Mouse (Mus musculus): ENCODE results near the gene Arid2. TPM values are rescaled to one million over a fixed set of nuclear protein-coding genes. Genes with fewer than 3 reads are reported as not detected.

Gene Arid2
- polyA plus RNA-seq, 1 experiment from 2014 or later: 14.1 TPM

- H3K9ac ChIP-seq: no peak overlapping the region
- H3K4me3 ChIP-seq: no peak overlapping the region
- WGBS: 81% methylated on average over 11 of the region's 11 CpGs
- H3K27ac ChIP-seq (replicated peaks): no peak overlapping the region
- no peak overlapping the region for H3K4me2 ChIP-seq
- H3K4me1 ChIP-seq: peaks cover 10% of the 10 kb centered on the region
- peaks cover 74% of the 10 kb centered on the region for H3K36me3 ChIP-seq
- no peaks in the 10 kb centered on the region for H3K9me3 ChIP-seq
- H3K27me3 ChIP-seq (replicated peaks): no peaks in the 10 kb centered on the region
- ATAC-seq (ENCODE audit: extremely low read depth, insufficient number of reproducible peaks, low FRiP score, low TSS enrichment): no peak
Measured at GRCm38 (mm10) chr15:96382223-96382622, 94.9 kb downstream of the Arid2 start.

- H3K9ac ChIP-seq: no peak overlapping the region
- no peak overlapping the region for H3K4me3 ChIP-seq
- no peak overlapping the region for H3K4me2 ChIP-seq
- no peaks in the 10 kb centered on the region for H3K27me3 ChIP-seq (replicated peaks)
- peaks cover 61% of the 10 kb centered on the region for H3K36me3 ChIP-seq
- peak overlapping the region; percentile 32 for H3K27ac ChIP-seq (replicated peaks)
- no peaks in the 10 kb centered on the region for H3K9me3 ChIP-seq
- peaks cover 25% of the 10 kb centered on the region for H3K4me1 ChIP-seq
- 84% methylated on average over 1 of the region's 1 CpGs for WGBS
- no peak for ATAC-seq (ENCODE audit: extremely low read depth, insufficient number of reproducible peaks, low FRiP score, low TSS enrichment)
Measured at GRCm38 (mm10) chr15:96388565-96388964, 101.2 kb downstream of the Arid2 start.

- H3K36me3 ChIP-seq: peaks cover 82% of the 10 kb centered on the region
- peaks cover 16% of the 10 kb centered on the region for H3K4me1 ChIP-seq
- no peaks in the 10 kb centered on the region for H3K9me3 ChIP-seq
- H3K4me2 ChIP-seq: no peak overlapping the region
- no peak overlapping the region for H3K9ac ChIP-seq
- no peaks in the 10 kb centered on the region for H3K27me3 ChIP-seq (replicated peaks)
- ATAC-seq (ENCODE audit: extremely low read depth, insufficient number of reproducible peaks, low FRiP score, low TSS enrichment): no peak
- no peak overlapping the region for H3K4me3 ChIP-seq
- no peak overlapping the region for H3K27ac ChIP-seq (replicated peaks)
- 93% methylated on average over 3 of the region's 3 CpGs for WGBS
Measured at GRCm38 (mm10) chr15:96392878-96393277, 105.6 kb downstream of the Arid2 start.

- no peaks in the 10 kb centered on the region for H3K27me3 ChIP-seq (replicated peaks)
- no peaks in the 10 kb centered on the region for H3K9me3 ChIP-seq
- no peaks in the 10 kb centered on the region for H3K4me1 ChIP-seq
- no peak for ATAC-seq (ENCODE audit: extremely low read depth, insufficient number of reproducible peaks, low FRiP score, low TSS enrichment)
- H3K4me2 ChIP-seq: no peak overlapping the region
- H3K36me3 ChIP-seq: peaks cover 93% of the 10 kb centered on the region
- no peak overlapping the region for H3K9ac ChIP-seq
- no peak overlapping the region for H3K27ac ChIP-seq (replicated peaks)
- no peak overlapping the region for H3K4me3 ChIP-seq
- WGBS: 87% methylated on average over 6 of the region's 6 CpGs
Measured at GRCm38 (mm10) chr15:96395071-96395470, 107.8 kb downstream of the Arid2 start.

DNA sequence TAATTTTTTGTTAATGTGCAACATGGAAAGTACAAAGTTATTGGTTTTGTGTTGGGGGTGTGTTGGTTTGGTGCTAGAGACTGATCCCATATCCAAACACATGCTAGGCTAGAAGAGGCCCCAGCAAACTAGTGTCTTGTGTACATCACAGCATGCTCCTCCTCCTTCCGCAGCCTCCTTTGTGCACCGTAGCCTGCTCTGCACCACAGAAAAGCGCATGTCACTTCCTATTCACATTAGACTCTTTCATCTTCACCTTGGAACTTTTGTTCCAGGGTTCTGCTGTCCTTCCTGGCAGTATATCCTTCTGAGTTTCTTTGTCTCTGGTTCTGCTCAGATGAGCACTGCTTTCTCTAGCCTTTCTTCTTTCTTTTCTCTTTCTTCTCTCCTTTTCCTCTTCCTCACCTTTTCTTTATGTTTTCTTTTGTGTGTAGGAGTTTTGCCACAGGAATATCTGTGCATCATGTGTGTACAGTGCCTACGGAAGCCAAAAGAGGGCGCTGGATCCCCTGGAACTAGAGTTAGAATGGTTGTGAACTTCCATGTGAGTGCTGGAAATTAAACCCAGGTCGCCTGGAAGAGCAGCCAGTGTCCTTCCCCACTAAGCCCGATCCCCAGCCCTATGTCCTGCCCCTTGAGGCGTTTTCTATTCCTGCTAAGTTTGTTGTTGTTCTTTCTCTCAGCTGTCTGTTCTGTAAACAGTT lies 109.5 kb downstream of the Arid2 start:
- Histone ChIP-seq H3K27ac (replicated peaks) (no peak overlapping the region), H3K27me3 (replicated peaks) (no peaks in the 10 kb centered on the region), H3K9me3 (no peaks in the 10 kb centered on the region), H3K4me1 (no peaks in the 10 kb centered on the region), H3K4me2 (no peak overlapping the region), H3K36me3 (peaks cover 85% of the 10 kb centered on the region), H3K9ac (no peak overlapping the region), H3K4me3 (no peak overlapping the region)
- ATAC-seq (ENCODE audit: extremely low read depth, insufficient number of reproducible peaks, low FRiP score, low TSS enrichment): no peak
- 83% methylated on average over 8 of the region's 8 CpGs for WGBS

GRCm38 (mm10) chr15:96398333-96398732 lies 111.0 kb downstream of the Arid2 start:
- WGBS: 87% methylated on average over 10 of the region's 10 CpGs
- no peaks in the 10 kb centered on the region for H3K4me1 ChIP-seq
- H3K9ac ChIP-seq: no peak overlapping the region
- no peak overlapping the region for H3K4me2 ChIP-seq
- H3K4me3 ChIP-seq: no peak overlapping the region
- peaks cover 85% of the 10 kb centered on the region for H3K36me3 ChIP-seq
- H3K27me3 ChIP-seq (replicated peaks): no peaks in the 10 kb centered on the region
- no peaks in the 10 kb centered on the region for H3K9me3 ChIP-seq
- ATAC-seq (ENCODE audit: extremely low read depth, insufficient number of reproducible peaks, low FRiP score, low TSS enrichment): no peak
- H3K27ac ChIP-seq (replicated peaks): no peak overlapping the region

DNA sequence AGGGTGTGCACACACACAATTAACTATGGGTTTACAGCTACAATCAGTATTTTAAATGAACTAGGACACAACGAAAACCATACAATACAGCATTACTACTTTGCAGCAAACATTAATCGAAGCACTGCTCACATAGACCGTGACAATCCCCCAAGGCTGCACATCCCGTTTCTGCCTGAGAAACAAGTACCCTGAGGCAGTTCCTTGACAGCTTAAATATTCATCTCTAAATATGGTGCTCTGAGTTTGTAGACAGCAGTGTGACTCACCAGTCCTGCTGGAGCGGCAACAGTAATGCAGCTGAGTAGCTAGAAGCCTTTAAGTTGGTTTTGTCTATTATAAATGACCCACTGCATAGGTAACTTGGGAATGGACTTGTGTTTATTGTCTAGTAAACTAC lies 118.2 kb downstream of the Arid2 start:
- no peak overlapping the region for H3K4me3 ChIP-seq
- no peak overlapping the region for H3K27ac ChIP-seq (replicated peaks)
- no peak overlapping the region for H3K9ac ChIP-seq
- H3K36me3 ChIP-seq: peaks cover 72% of the 10 kb centered on the region
- no peaks in the 10 kb centered on the region for H3K27me3 ChIP-seq (replicated peaks)
- no peak for ATAC-seq (ENCODE audit: extremely low read depth, insufficient number of reproducible peaks, low FRiP score, low TSS enrichment)
- H3K4me2 ChIP-seq: no peak overlapping the region
- H3K9me3 ChIP-seq: no peaks in the 10 kb centered on the region
- no peaks in the 10 kb centered on the region for H3K4me1 ChIP-seq
- WGBS: 80% methylated on average over 5 of the region's 5 CpGs

DNA sequence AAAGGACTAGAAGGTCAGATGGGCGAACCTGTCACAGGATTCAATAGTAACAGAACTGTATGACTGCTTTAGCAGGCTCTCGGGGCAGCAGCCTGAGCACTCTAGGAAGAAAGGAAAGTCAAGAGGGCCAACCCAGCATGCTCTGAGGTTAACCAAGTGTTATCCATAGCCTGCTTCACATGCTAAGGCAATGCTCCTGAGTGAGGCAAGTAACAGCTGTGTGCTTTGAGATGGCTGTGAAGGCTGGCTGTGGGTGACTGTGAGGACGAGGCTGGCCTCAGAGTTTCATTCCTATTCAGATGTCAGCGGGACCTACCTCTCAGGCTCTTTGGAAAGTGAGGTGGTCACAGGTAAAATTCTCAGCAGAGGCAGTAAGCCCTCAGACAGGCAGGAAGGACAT lies 118.9 kb downstream of the Arid2 start:
- no peak overlapping the region for H3K4me2 ChIP-seq
- no peaks in the 10 kb centered on the region for H3K4me1 ChIP-seq
- H3K4me3 ChIP-seq: no peak overlapping the region
- H3K27ac ChIP-seq (replicated peaks): no peak overlapping the region
- no peaks in the 10 kb centered on the region for H3K27me3 ChIP-seq (replicated peaks)
- WGBS: 76% methylated on average over 4 of the region's 4 CpGs
- H3K36me3 ChIP-seq: peaks cover 74% of the 10 kb centered on the region
- no peaks in the 10 kb centered on the region for H3K9me3 ChIP-seq
- no peak for ATAC-seq (ENCODE audit: extremely low read depth, insufficient number of reproducible peaks, low FRiP score, low TSS enrichment)
- H3K9ac ChIP-seq: no peak overlapping the region

DNA sequence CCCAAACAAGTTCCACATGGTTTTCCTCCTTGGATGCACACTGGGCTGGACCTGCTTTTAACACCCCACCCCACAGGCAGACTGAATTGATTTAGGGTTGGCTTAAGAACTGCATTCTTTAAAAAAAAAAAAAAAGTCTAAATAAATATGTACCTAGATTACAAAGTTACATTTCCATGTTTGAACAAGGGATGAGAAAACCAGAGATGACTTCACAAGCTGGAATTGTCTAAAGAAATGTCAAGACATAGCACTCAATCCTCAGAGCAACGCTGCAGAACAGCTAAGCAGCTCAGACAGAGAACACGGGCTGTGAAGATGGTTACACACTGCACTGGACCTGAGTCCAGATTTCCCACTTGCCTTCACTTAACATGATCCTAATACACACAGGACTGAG lies 119.8 kb downstream of the Arid2 start:
- Histone ChIP-seq H3K27ac (replicated peaks) (no peak overlapping the region), H3K36me3 (peaks cover 71% of the 10 kb centered on the region)
- ATAC-seq (ENCODE audit: extremely low read depth, insufficient number of reproducible peaks, low FRiP score, low TSS enrichment): no peak

GRCm38 (mm10) chr15:96408717-96409121 lies 121.4 kb downstream of the Arid2 start:
- ATAC-seq (ENCODE audit: extremely low read depth, insufficient number of reproducible peaks, low FRiP score, low TSS enrichment): no peak
- H3K27me3 ChIP-seq (replicated peaks): no peaks in the 10 kb centered on the region
- 89% methylated on average over 6 of the region's 6 CpGs for WGBS

More for the DNA sequence above, 119.8 kb downstream of the Arid2 start:
- Histone ChIP-seq H3K4me1 (no peaks in the 10 kb centered on the region), H3K4me3 (no peak overlapping the region), H3K9me3 (no peaks in the 10 kb centered on the region), H3K27me3 (replicated peaks) (no peaks in the 10 kb centered on the region), H3K4me2 (no peak overlapping the region), H3K9ac (no peak overlapping the region)
- whole genome bisulfite sequencing: 78% methylated on average over 2 of the region's 2 CpGs

DNA sequence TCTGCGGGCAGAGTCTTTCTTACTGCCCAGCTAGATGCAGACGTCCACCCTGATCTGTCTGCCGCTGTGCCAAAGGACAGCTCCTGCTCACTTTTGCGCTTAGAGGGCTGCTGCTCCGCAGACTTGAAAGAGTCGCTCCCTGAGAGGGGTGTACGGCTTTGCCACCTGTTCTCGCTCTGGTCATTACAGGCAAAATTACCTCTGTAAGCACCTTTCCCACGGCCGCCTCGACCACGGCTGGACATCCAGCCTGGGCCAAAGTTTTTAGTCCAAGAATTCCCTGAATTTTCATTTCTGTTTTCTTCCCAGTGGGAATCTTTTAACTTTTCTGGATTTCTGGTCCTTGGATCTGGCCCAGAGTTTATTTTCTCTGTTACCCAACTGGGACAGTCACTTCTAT lies 130.8 kb downstream of the Arid2 start:
- no peak overlapping the region for H3K4me2 ChIP-seq
- ATAC-seq (ENCODE audit: extremely low read depth, insufficient number of reproducible peaks, low FRiP score, low TSS enrichment): no peak
- H3K36me3 ChIP-seq: peaks cover 95% of the 10 kb centered on the region
- H3K27ac ChIP-seq (replicated peaks): no peak overlapping the region
- no peak overlapping the region for H3K9ac ChIP-seq
- WGBS: 93% methylated on average over 12 of the region's 12 CpGs
- no peaks in the 10 kb centered on the region for H3K27me3 ChIP-seq (replicated peaks)
- H3K9me3 ChIP-seq: no peaks in the 10 kb centered on the region
- H3K4me3 ChIP-seq: no peak overlapping the region
- H3K4me1 ChIP-seq: no peaks in the 10 kb centered on the region

More at GRCm38 (mm10) chr15:96408717-96409121, 121.4 kb downstream of the Arid2 start:
- peaks cover 72% of the 10 kb centered on the region for H3K36me3 ChIP-seq
- H3K4me3 ChIP-seq: no peak overlapping the region
- no peak overlapping the region for H3K4me2 ChIP-seq
- no peak overlapping the region for H3K9ac ChIP-seq
- no peak overlapping the region for H3K27ac ChIP-seq (replicated peaks)
- H3K9me3 ChIP-seq: no peaks in the 10 kb centered on the region
- H3K4me1 ChIP-seq: no peaks in the 10 kb centered on the region

- Histone ChIP-seq H3K4me1 (no peaks in the 10 kb centered on the region), H3K4me3 (no peak overlapping the region), H3K27me3 (replicated peaks) (no peaks in the 10 kb centered on the region), H3K36me3 (peaks cover 92% of the 10 kb centered on the region), H3K9ac (no peak overlapping the region), H3K9me3 (no peaks in the 10 kb centered on the region), H3K4me2 (no peak overlapping the region), H3K27ac (replicated peaks) (no peak overlapping the region)
- ATAC-seq (ENCODE audit: extremely low read depth, insufficient number of reproducible peaks, low FRiP score, low TSS enrichment): no peak
- WGBS: 93% methylated on average over 8 of the region's 8 CpGs
Measured at GRCm38 (mm10) chr15:96419920-96420319, 132.6 kb downstream of the Arid2 start.
